Mouse (Mus musculus): ENCODE results near the gene Apmap. TPM values are rescaled to one million over a fixed set of nuclear protein-coding genes. Genes with fewer than 3 reads are reported as not detected.

Apmap gene
- polyA plus RNA-seq (2012; rRNA removed), result 83.3 and 92.0 TPM in 2 replicates

DNA sequence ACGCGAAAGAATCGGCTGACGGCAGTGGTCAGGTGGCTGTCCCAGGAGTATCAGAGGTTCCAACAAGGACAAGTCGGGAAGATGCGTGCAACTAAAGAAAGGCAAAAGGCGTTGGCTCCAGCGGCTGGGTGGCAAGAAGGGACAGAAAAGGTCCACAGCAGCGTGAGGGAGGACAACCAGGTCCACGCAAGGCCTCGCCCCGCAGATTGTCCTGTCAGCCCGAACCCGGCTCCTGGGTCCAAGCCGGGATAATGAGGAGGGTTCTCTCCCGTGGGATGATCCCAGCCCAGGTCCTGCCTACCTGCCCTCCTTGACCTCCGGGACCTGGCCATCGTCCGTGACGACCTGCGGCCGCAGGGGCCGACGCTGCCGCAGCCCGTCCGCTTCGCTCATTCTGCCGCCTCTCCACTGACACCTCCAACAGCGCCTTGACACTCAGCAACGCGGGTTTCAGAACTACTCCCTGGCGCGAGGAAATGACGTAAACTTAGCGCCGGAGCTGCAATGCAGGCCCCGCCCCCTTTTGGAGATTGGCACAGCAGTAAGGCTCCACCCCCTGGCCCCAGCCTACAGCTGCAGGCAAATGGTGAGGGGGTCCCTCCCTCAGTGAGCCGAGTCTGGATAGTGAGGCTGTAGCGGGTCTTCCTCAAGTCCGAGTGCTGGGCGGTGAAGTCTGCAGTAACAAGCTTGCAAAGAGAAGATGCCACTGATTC is at the start of gene Apmap:
Gene Apmap (minus strand): TSS at position 481 of the 713 bp plus-strand sequence.
- Histone ChIP-seq H3K4me1 (ENCODE audit: control insufficient read depth, insufficient read depth, low read length) (peaks cover 3% of the 10 kb centered on the region; the same call in 1 of the 2 replicates), H3K27me3 (ENCODE audit: control insufficient read depth, insufficient read depth, low read length) (no peaks in the 10 kb centered on the region), H3K4me3 (replicated peaks; ENCODE audit: insufficient read depth, low read depth, low read length) (peak within 1 kb of the TSS; percentile 82), H3K27ac (ENCODE audit: insufficient read depth, low read length) (peak within 1 kb of the TSS; percentile 71)
- peak; percentile 96 to 97 for DNase-seq
- WGBS, result 1% methylated on average over 42 of the region's 42 CpGs
- TF ChIP-seq CTCF (IDR thresholded peaks at IDR 0.05; ENCODE audit: borderline replicate concordance, insufficient read depth, low read depth, low read length), result no peak; the same call in 1 of the 2 replicates
- peak; percentile 86 for TF ChIP-seq POLR2A (IDR thresholded peaks at IDR 0.05; ENCODE audit: borderline replicate concordance, insufficient read depth, low read length)

DNA sequence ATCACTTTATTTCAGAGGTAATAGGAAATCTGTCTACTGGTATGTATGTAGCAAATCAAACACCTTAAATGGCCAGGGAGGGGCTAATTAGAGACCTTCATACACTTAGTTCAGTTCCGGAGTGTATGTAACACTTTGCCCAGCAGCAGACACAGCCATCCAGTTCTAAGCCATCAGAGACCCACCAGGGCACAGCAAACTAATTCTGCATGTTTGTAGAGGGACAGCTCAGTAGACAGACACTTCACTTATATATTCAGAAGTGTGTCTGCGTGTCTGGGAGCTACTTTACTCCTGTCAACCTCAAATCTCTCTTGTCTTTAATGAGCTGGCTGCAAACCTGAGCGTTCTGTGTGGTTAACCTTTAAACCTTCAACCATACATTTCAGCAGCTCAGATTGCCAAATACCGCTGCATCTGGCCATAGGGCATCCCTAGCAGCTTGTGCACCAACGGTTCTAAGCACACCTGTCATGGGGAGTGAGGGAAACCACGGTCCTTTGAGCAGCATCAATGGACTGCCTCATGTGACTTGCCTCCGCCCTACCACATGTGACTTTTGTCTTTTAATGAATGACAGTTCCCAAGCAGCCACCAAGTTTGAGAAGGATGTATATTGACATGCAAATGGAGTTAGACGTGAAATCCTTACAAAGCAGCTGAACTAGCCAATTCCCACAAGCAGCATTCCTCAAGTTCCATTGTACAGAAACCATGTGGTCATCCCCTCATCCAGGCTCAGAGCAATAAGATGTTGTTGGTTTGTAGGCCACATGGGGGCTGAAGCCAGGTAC is 48.8 kb upstream of the Apmap start:
- TF ChIP-seq POLR2A (IDR thresholded peaks at IDR 0.05; ENCODE audit: borderline replicate concordance, insufficient read depth, low read length) (no peak), CTCF (IDR thresholded peaks at IDR 0.05; ENCODE audit: borderline replicate concordance, insufficient read depth, low read depth, low read length) (no peak)
- Histone ChIP-seq H3K27me3 (ENCODE audit: control insufficient read depth, insufficient read depth, low read length) (no peaks in the 10 kb centered on the region), H3K4me1 (ENCODE audit: control insufficient read depth, insufficient read depth, low read length) (no peaks in the 10 kb centered on the region), H3K27ac (ENCODE audit: insufficient read depth, low read length) (no peak overlapping the region), H3K4me3 (replicated peaks; ENCODE audit: insufficient read depth, low read depth, low read length) (no peak overlapping the region)
- DNase-seq, result no peak
- WGBS, result 36% methylated on average over 8 of the region's 8 CpGs

DNA sequence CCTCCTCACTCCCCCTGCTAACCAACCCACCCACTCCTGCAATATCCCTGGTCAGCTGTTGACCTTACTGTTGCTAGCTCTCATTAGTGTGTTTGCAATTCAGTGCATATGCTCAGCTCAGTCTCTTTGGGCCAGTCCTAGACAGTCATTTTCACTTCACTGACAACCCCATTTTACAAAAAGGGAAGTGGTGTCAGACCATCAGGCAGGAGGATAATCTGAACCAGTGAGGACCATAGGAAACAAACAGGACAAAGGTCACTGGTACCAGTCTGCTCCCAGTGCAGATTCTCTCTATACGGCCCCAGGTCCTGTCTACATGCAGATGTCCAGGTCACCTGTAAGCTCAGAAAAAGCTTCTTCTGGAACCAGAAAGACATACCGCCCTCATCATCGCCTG is 47.7 kb upstream of the Apmap start:
- Histone ChIP-seq H3K27me3 (ENCODE audit: control insufficient read depth, insufficient read depth, low read length) (no peaks in the 10 kb centered on the region), H3K27ac (ENCODE audit: insufficient read depth, low read length) (no peak overlapping the region), H3K4me3 (replicated peaks; ENCODE audit: insufficient read depth, low read depth, low read length) (no peak overlapping the region), H3K4me1 (ENCODE audit: control insufficient read depth, insufficient read depth, low read length) (no peaks in the 10 kb centered on the region)
- no peak for TF ChIP-seq CTCF (IDR thresholded peaks at IDR 0.05; ENCODE audit: borderline replicate concordance, insufficient read depth, low read depth, low read length)
- no peak for TF ChIP-seq POLR2A (IDR thresholded peaks at IDR 0.05; ENCODE audit: borderline replicate concordance, insufficient read depth, low read length)
- no peak for DNase-seq
- WGBS, result 94% methylated on average over 3 of the region's 3 CpGs

DNA sequence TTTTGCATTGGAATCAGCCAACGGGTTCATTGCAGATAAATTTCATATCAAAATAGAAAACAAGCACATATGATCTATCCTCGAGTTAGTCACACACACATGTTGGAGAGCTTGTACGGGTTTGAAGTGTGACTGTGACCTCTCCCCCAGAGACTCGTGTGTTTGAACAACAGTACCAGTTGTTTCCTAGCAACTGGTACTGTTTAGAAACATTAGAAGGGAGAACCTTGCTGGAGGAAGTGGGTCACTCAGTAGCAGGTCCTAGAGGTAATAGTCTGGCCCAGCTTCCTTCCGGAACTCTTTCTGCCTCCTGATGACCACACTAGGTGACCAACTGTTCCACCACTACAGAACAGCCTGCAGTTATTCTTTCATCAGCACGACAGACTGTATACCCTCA is 46.9 kb upstream of the Apmap start:
- Histone ChIP-seq H3K4me1 (ENCODE audit: control insufficient read depth, insufficient read depth, low read length) (no peaks in the 10 kb centered on the region), H3K4me3 (replicated peaks; ENCODE audit: insufficient read depth, low read depth, low read length) (no peak overlapping the region), H3K27ac (ENCODE audit: insufficient read depth, low read length) (no peak overlapping the region), H3K27me3 (ENCODE audit: control insufficient read depth, insufficient read depth, low read length) (no peaks in the 10 kb centered on the region)
- DNase-seq, result no peak
- TF ChIP-seq CTCF (IDR thresholded peaks at IDR 0.05; ENCODE audit: borderline replicate concordance, insufficient read depth, low read depth, low read length) (no peak), POLR2A (IDR thresholded peaks at IDR 0.05; ENCODE audit: borderline replicate concordance, insufficient read depth, low read length) (no peak)
- WGBS, result 72% methylated on average over 6 of the region's 6 CpGs

DNA sequence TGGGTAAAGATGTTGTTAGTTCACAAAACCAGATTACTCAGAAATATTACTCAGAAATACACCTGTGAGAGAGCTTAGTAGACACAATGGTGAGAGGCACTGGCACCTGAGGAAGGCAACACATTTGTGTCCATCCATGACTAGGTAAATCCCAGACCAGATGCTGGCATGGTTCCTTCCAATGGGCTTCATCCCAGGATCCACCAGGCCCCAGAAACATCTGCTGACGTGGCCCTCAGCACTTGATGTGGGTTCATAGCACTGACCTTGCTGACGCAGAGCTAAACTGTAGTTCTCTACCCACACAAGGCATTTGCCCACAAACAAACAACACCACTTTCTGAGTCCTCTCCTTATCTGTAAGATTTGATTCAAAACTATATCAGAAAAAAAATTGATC is 46.4 kb upstream of the Apmap start:
- Histone ChIP-seq H3K27ac (ENCODE audit: insufficient read depth, low read length) (no peak overlapping the region), H3K4me3 (replicated peaks; ENCODE audit: insufficient read depth, low read depth, low read length) (no peak overlapping the region), H3K4me1 (ENCODE audit: control insufficient read depth, insufficient read depth, low read length) (no peaks in the 10 kb centered on the region), H3K27me3 (ENCODE audit: control insufficient read depth, insufficient read depth, low read length) (no peaks in the 10 kb centered on the region)
- 78% methylated on average over 2 of the region's 2 CpGs for WGBS
- TF ChIP-seq POLR2A (IDR thresholded peaks at IDR 0.05; ENCODE audit: borderline replicate concordance, insufficient read depth, low read length) (no peak), CTCF (IDR thresholded peaks at IDR 0.05; ENCODE audit: borderline replicate concordance, insufficient read depth, low read depth, low read length) (no peak)
- DNase-seq, result no peak

DNA sequence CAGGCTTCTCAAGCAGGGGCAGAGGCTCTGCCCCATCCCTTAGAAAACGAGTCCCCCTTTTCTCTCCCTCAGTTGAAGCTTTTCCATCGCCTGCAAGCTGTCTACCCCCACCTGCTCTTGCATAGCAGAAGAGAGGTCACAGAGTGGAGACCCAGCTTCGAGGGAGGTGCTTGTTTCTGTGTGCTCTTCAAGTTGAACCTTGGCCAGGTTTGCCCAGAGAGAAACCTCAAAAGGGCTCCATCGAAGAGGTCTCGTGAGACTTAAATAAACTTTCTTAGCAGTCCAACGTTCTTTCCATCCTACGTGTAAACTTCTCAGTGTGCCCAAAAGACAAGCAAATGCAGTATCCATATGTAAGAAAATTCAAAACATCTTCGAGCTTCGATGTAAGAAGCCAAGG is 43.0 kb upstream of the Apmap start:
- 52% methylated on average over 9 of the region's 9 CpGs for WGBS
- Histone ChIP-seq H3K27me3 (ENCODE audit: control insufficient read depth, insufficient read depth, low read length) (no peaks in the 10 kb centered on the region), H3K4me3 (replicated peaks; ENCODE audit: insufficient read depth, low read depth, low read length) (no peak overlapping the region), H3K4me1 (ENCODE audit: control insufficient read depth, insufficient read depth, low read length) (no peaks in the 10 kb centered on the region), H3K27ac (ENCODE audit: insufficient read depth, low read length) (no peak overlapping the region)
- DNase-seq, result no peak
- TF ChIP-seq POLR2A (IDR thresholded peaks at IDR 0.05; ENCODE audit: borderline replicate concordance, insufficient read depth, low read length), result no peak
- no peak for TF ChIP-seq CTCF (IDR thresholded peaks at IDR 0.05; ENCODE audit: borderline replicate concordance, insufficient read depth, low read depth, low read length)

DNA sequence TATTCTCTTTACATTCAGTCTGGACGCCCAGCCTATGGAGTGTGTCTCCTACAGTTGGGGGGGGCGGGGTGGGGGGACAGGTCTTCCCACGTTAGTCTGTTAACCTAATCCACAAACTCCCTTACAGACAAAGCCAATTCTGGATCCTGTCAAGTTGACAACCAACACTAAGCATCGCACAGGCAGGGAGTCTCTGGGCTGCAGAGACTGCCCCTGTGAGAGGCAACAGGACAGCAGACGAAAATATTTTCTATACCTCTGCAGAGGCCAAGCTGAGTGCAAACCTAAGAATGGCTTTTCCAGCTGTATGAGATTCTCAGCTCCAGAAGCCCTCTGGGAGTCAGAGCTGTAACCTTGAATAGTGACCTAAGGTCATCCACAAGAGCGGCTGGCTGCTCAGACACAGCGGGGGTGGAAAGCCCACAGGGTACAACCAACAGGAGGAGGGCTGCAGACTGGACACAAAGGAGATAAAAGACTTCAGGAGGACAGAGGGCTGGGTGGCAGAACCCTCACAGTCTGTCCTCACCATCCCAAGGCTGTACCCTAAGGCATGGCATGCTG is 42.2 kb upstream of the Apmap start:
- Histone ChIP-seq H3K27me3 (ENCODE audit: control insufficient read depth, insufficient read depth, low read length) (no peaks in the 10 kb centered on the region), H3K27ac (ENCODE audit: insufficient read depth, low read length) (no peak overlapping the region), H3K4me1 (ENCODE audit: control insufficient read depth, insufficient read depth, low read length) (no peaks in the 10 kb centered on the region), H3K4me3 (replicated peaks; ENCODE audit: insufficient read depth, low read depth, low read length) (no peak overlapping the region)
- WGBS, result 36% methylated on average over 7 of the region's 7 CpGs
- DNase-seq, result no peak
- TF ChIP-seq CTCF (IDR thresholded peaks at IDR 0.05; ENCODE audit: borderline replicate concordance, insufficient read depth, low read depth, low read length) (no peak), POLR2A (IDR thresholded peaks at IDR 0.05; ENCODE audit: borderline replicate concordance, insufficient read depth, low read length) (no peak)

Data from cerebellum, adult 2 months (tissue).